Mouse (Mus musculus): ENCODE data around the gene Wnt4. TPM values are rescaled to one million over a fixed set of nuclear protein-coding genes. Genes with fewer than 3 reads are reported as not detected.

Wnt4 gene
- polyA plus RNA-seq, 1 experiment from 2014 or later = 17.7 TPM

GRCm38 (mm10) chr4:137276443-137277165 lies 685 bp upstream of the Wnt4 start:
- peak overlapping the region; percentile 85 for H3K4me2 ChIP-seq (ENCODE audit: low read depth)
- DNase-seq (ENCODE audit: low spot score) = no peak
- peak overlapping the region; percentile 75 for H3K4me3 ChIP-seq (ENCODE audit: low read depth, low read length)
- peaks cover 32% of the 10 kb centered on the region for H3K27me3 ChIP-seq (ENCODE audit: control insufficient read depth, insufficient read depth, low read length)
- H3K9ac ChIP-seq (ENCODE audit: low read length) = peak overlapping the region; percentile 84
- H3K9me3 ChIP-seq (ENCODE audit: control insufficient read depth, low read length) = no peaks in the 10 kb centered on the region
- peak; percentile 46; the same call in 1 of the 2 replicates for ATAC-seq (ENCODE audit: insufficient read depth, low FRiP score, low TSS enrichment)
- H3K27ac ChIP-seq (ENCODE audit: low read depth, low read length) = peak overlapping the region; percentile 89
- WGBS = 1% methylated on average over 35 of the region's 46 CpGs
- H3K4me1 ChIP-seq (ENCODE audit: control insufficient read depth, insufficient read depth, low read length) = peaks cover 29% of the 10 kb centered on the region
- H3K36me3 ChIP-seq (ENCODE audit: control insufficient read depth, insufficient read depth, low read length) = no peaks in the 10 kb centered on the region

GRCm38 (mm10) chr4:137277600-137278143 lies 383 bp downstream of the Wnt4 start:
- H3K27ac ChIP-seq (ENCODE audit: low read depth, low read length) = peak overlapping the region; percentile 89
- no peaks in the 10 kb centered on the region for H3K36me3 ChIP-seq (ENCODE audit: control insufficient read depth, insufficient read depth, low read length)
- WGBS = under 1% methylated on average over 48 of the region's 71 CpGs
- H3K4me1 ChIP-seq (ENCODE audit: control insufficient read depth, insufficient read depth, low read length) = peaks cover 29% of the 10 kb centered on the region
- H3K9me3 ChIP-seq (ENCODE audit: control insufficient read depth, low read length) = no peaks in the 10 kb centered on the region
- ATAC-seq (ENCODE audit: insufficient read depth, low FRiP score, low TSS enrichment) (no peak; the same call in 1 of the 2 replicates), DNase-seq (ENCODE audit: low spot score) (no peak)
- peak overlapping the region; percentile 85 for H3K4me2 ChIP-seq (ENCODE audit: low read depth)
- H3K9ac ChIP-seq (ENCODE audit: low read length) = peak overlapping the region; percentile 84
- H3K4me3 ChIP-seq (ENCODE audit: low read depth, low read length) = peak overlapping the region; percentile 75
- peaks cover 32% of the 10 kb centered on the region for H3K27me3 ChIP-seq (ENCODE audit: control insufficient read depth, insufficient read depth, low read length)

- H3K9ac ChIP-seq (ENCODE audit: low read length) = peak overlapping the region; percentile 84
- H3K27ac ChIP-seq (ENCODE audit: low read depth, low read length) = peak overlapping the region; percentile 89
- H3K4me2 ChIP-seq (ENCODE audit: low read depth) = peak overlapping the region; percentile 85
- peaks cover 39% of the 10 kb centered on the region for H3K27me3 ChIP-seq (ENCODE audit: control insufficient read depth, insufficient read depth, low read length)
- H3K4me3 ChIP-seq (ENCODE audit: low read depth, low read length) = peak overlapping the region; percentile 75
- DNase-seq (ENCODE audit: low spot score) (peak; percentile 62), ATAC-seq (ENCODE audit: insufficient read depth, low FRiP score, low TSS enrichment) (peak; percentile 74)
- no peaks in the 10 kb centered on the region for H3K9me3 ChIP-seq (ENCODE audit: control insufficient read depth, low read length)
- no peaks in the 10 kb centered on the region for H3K36me3 ChIP-seq (ENCODE audit: control insufficient read depth, insufficient read depth, low read length)
- peaks cover 32% of the 10 kb centered on the region for H3K4me1 ChIP-seq (ENCODE audit: control insufficient read depth, insufficient read depth, low read length)
- WGBS = under 1% methylated on average over 22 of the region's 22 CpGs
Observed at GRCm38 (mm10) chr4:137278144-137279040, 1.1 kb downstream of the Wnt4 start.

GRCm38 (mm10) chr4:137279346-137279745 lies 2.1 kb downstream of the Wnt4 start:
- Histone ChIP-seq H3K9me3 (ENCODE audit: control insufficient read depth, low read length) (no peaks in the 10 kb centered on the region), H3K27me3 (ENCODE audit: control insufficient read depth, insufficient read depth, low read length) (peaks cover 42% of the 10 kb centered on the region), H3K36me3 (ENCODE audit: control insufficient read depth, insufficient read depth, low read length) (no peaks in the 10 kb centered on the region), H3K4me2 (ENCODE audit: low read depth) (peak overlapping the region; percentile 85), H3K27ac (ENCODE audit: low read depth, low read length) (no peak overlapping the region), H3K4me1 (ENCODE audit: control insufficient read depth, insufficient read depth, low read length) (peaks cover 26% of the 10 kb centered on the region), H3K9ac (ENCODE audit: low read length) (peak overlapping the region; percentile 35; the same call in 1 of the 2 replicates), H3K4me3 (ENCODE audit: low read depth, low read length) (peak overlapping the region; percentile 75)
- DNase-seq (ENCODE audit: low spot score) (no peak), ATAC-seq (ENCODE audit: insufficient read depth, low FRiP score, low TSS enrichment) (no peak)
- WGBS = 19% methylated on average over 5 of the region's 5 CpGs

GRCm38 (mm10) chr4:137281273-137281672 lies 4.0 kb downstream of the Wnt4 start:
- no peaks in the 10 kb centered on the region for H3K9me3 ChIP-seq (ENCODE audit: control insufficient read depth, low read length)
- no peak for DNase-seq (ENCODE audit: low spot score)

GRCm38 (mm10) chr4:137282122-137282521 lies 4.8 kb downstream of the Wnt4 start:
- Histone ChIP-seq H3K9me3 (ENCODE audit: control insufficient read depth, low read length) (no peaks in the 10 kb centered on the region), H3K4me3 (ENCODE audit: low read depth, low read length) (no peak overlapping the region), H3K27ac (ENCODE audit: low read depth, low read length) (no peak overlapping the region), H3K36me3 (ENCODE audit: control insufficient read depth, insufficient read depth, low read length) (no peaks in the 10 kb centered on the region), H3K9ac (ENCODE audit: low read length) (no peak overlapping the region), H3K4me2 (ENCODE audit: low read depth) (no peak overlapping the region), H3K4me1 (ENCODE audit: control insufficient read depth, insufficient read depth, low read length) (peaks cover 21% of the 10 kb centered on the region), H3K27me3 (ENCODE audit: control insufficient read depth, insufficient read depth, low read length) (peaks cover 28% of the 10 kb centered on the region)
- no peak for DNase-seq (ENCODE audit: low spot score)
- WGBS = 72% methylated on average over 5 of the region's 5 CpGs
- no peak for ATAC-seq (ENCODE audit: insufficient read depth, low FRiP score, low TSS enrichment)

More at GRCm38 (mm10) chr4:137281273-137281672, 4.0 kb downstream of the Wnt4 start:
- no peak overlapping the region for H3K27ac ChIP-seq (ENCODE audit: low read depth, low read length)
- no peak overlapping the region for H3K9ac ChIP-seq (ENCODE audit: low read length)
- no peak overlapping the region for H3K4me2 ChIP-seq (ENCODE audit: low read depth)
- WGBS = 81% methylated on average over 3 of the region's 3 CpGs
- H3K36me3 ChIP-seq (ENCODE audit: control insufficient read depth, insufficient read depth, low read length) = no peaks in the 10 kb centered on the region
- no peak for ATAC-seq (ENCODE audit: insufficient read depth, low FRiP score, low TSS enrichment)
- peaks cover 36% of the 10 kb centered on the region for H3K27me3 ChIP-seq (ENCODE audit: control insufficient read depth, insufficient read depth, low read length)
- H3K4me1 ChIP-seq (ENCODE audit: control insufficient read depth, insufficient read depth, low read length) = peaks cover 23% of the 10 kb centered on the region
- H3K4me3 ChIP-seq (ENCODE audit: low read depth, low read length) = no peak overlapping the region

- no peak overlapping the region for H3K27ac ChIP-seq (ENCODE audit: low read depth, low read length)
- H3K4me2 ChIP-seq (ENCODE audit: low read depth) = no peak overlapping the region
- no peaks in the 10 kb centered on the region for H3K9me3 ChIP-seq (ENCODE audit: control insufficient read depth, low read length)
- no peak overlapping the region for H3K4me3 ChIP-seq (ENCODE audit: low read depth, low read length)
- ATAC-seq (ENCODE audit: insufficient read depth, low FRiP score, low TSS enrichment) = no peak
- peaks cover 23% of the 10 kb centered on the region; the same call in 1 of the 2 replicates for H3K27me3 ChIP-seq (ENCODE audit: control insufficient read depth, insufficient read depth, low read length)
- H3K36me3 ChIP-seq (ENCODE audit: control insufficient read depth, insufficient read depth, low read length) = no peaks in the 10 kb centered on the region
- H3K9ac ChIP-seq (ENCODE audit: low read length) = no peak overlapping the region
- H3K4me1 ChIP-seq (ENCODE audit: control insufficient read depth, insufficient read depth, low read length) = peaks cover 21% of the 10 kb centered on the region
- 13% methylated on average over 17 of the region's 17 CpGs for WGBS
- no peak for DNase-seq (ENCODE audit: low spot score)
Observed at GRCm38 (mm10) chr4:137282584-137283406, 5.5 kb downstream of the Wnt4 start.

- no peak for ATAC-seq (ENCODE audit: insufficient read depth, low FRiP score, low TSS enrichment)
- WGBS = 14% methylated on average over 4 of the region's 4 CpGs
- H3K27ac ChIP-seq (ENCODE audit: low read depth, low read length) = no peak overlapping the region
- H3K9ac ChIP-seq (ENCODE audit: low read length) = no peak overlapping the region
- DNase-seq (ENCODE audit: low spot score) = no peak
- no peak overlapping the region for H3K4me2 ChIP-seq (ENCODE audit: low read depth)
- H3K4me1 ChIP-seq (ENCODE audit: control insufficient read depth, insufficient read depth, low read length) = peaks cover 19% of the 10 kb centered on the region
- H3K9me3 ChIP-seq (ENCODE audit: control insufficient read depth, low read length) = no peaks in the 10 kb centered on the region
- peaks cover 18% of the 10 kb centered on the region; the same call in 1 of the 2 replicates for H3K27me3 ChIP-seq (ENCODE audit: control insufficient read depth, insufficient read depth, low read length)
- no peak overlapping the region for H3K4me3 ChIP-seq (ENCODE audit: low read depth, low read length)
- H3K36me3 ChIP-seq (ENCODE audit: control insufficient read depth, insufficient read depth, low read length) = no peaks in the 10 kb centered on the region
Observed at GRCm38 (mm10) chr4:137283407-137283732, 6.1 kb downstream of the Wnt4 start.

Data from neural tube, embryonic 11.5 days (tissue).